Mouse (Mus musculus): ENCODE data around the gene Sema4a.

The Sema4a gene

GRCm38 (mm10) chr3:88425708-88426420 is 35.1 kb downstream of the Sema4a start:
- no peak for DNase-seq (ENCODE audit: low spot score)

GRCm38 (mm10) chr3:88425330-88425689 is 35.7 kb downstream of the Sema4a start:
- no peak for DNase-seq (ENCODE audit: low spot score)

GRCm38 (mm10) chr3:88424605-88425329 is 36.2 kb downstream of the Sema4a start, which contains the start of gene Slc25a44:
Gene Slc25a44, minus strand, starts transcription at chr3:88425139.
- DNase-seq (ENCODE audit: low spot score), result peak; percentile 93

- no peak for DNase-seq (ENCODE audit: low spot score)
Measured at GRCm38 (mm10) chr3:88422020-88422720, 38.8 kb downstream of the Sema4a start.

GRCm38 (mm10) chr3:88420771-88421170 is 40.2 kb downstream of the Sema4a start:
- DNase-seq (ENCODE audit: low spot score), result no peak

GRCm38 (mm10) chr3:88418016-88418415 is 43.0 kb downstream of the Sema4a start:
- DNase-seq (ENCODE audit: low spot score), result no peak

- no peak for DNase-seq (ENCODE audit: low spot score)
Measured at GRCm38 (mm10) chr3:88415668-88416067, 45.3 kb downstream of the Sema4a start.

GRCm38 (mm10) chr3:88412636-88413035 is 48.3 kb downstream of the Sema4a start:
- DNase-seq (ENCODE audit: low spot score), result no peak

GRCm38 (mm10) chr3:88411681-88412080 is 49.3 kb downstream of the Sema4a start:
- no peak for DNase-seq (ENCODE audit: low spot score)

- no peak for DNase-seq (ENCODE audit: low spot score)
Measured at GRCm38 (mm10) chr3:88410645-88411031, 50.3 kb downstream of the Sema4a start.

GRCm38 (mm10) chr3:88409741-88410644 is 51.0 kb downstream of the Sema4a start, which contains the start of gene Pmf1:
Gene Pmf1, minus strand, starts transcription at chr3:88410331.
- DNase-seq (ENCODE audit: low spot score), result peak; percentile 95

GRCm38 (mm10) chr3:88408953-88409352 is 52.0 kb downstream of the Sema4a start:
- no peak for DNase-seq (ENCODE audit: low spot score)

GRCm38 (mm10) chr3:88407529-88407928 is 53.5 kb downstream of the Sema4a start:
- no peak for DNase-seq (ENCODE audit: low spot score)

GRCm38 (mm10) chr3:88407090-88407489 is 53.9 kb downstream of the Sema4a start:
- DNase-seq (ENCODE audit: low spot score), result no peak

- DNase-seq (ENCODE audit: low spot score), result no peak
Measured at GRCm38 (mm10) chr3:88403522-88404230, 57.3 kb downstream of the Sema4a start.

- no peak for DNase-seq (ENCODE audit: low spot score)
Measured at GRCm38 (mm10) chr3:88398666-88399065, 62.3 kb downstream of the Sema4a start.

- no peak for DNase-seq (ENCODE audit: low spot score)
Measured at GRCm38 (mm10) chr3:88395742-88396141, 65.2 kb downstream of the Sema4a start.

- no peak for DNase-seq (ENCODE audit: low spot score)
Measured at GRCm38 (mm10) chr3:88395288-88395687, 65.7 kb downstream of the Sema4a start.

GRCm38 (mm10) chr3:88393776-88394375 is 67.1 kb downstream of the Sema4a start:
- no peak for DNase-seq (ENCODE audit: low spot score)
